Mouse (Mus musculus): ENCODE data around the gene Cacnb4.

The Cacnb4 gene

GRCm38 (mm10) chr2:52567421-52567820 lies 109.2 kb downstream of the Cacnb4 start:
- DNase-seq (ENCODE audit: low spot score): no peak

GRCm38 (mm10) chr2:52563277-52563676 lies 113.4 kb downstream of the Cacnb4 start:
- no peak for DNase-seq (ENCODE audit: low spot score)

- no peak for DNase-seq (ENCODE audit: low spot score)
Observed at GRCm38 (mm10) chr2:52562356-52562755, 114.3 kb downstream of the Cacnb4 start.

- DNase-seq (ENCODE audit: low spot score): no peak
Observed at GRCm38 (mm10) chr2:52561137-52561536, 115.5 kb downstream of the Cacnb4 start.

GRCm38 (mm10) chr2:52560266-52560665 lies 116.4 kb downstream of the Cacnb4 start:
- no peak for DNase-seq (ENCODE audit: low spot score)

GRCm38 (mm10) chr2:52558411-52558810 lies 118.2 kb downstream of the Cacnb4 start:
- DNase-seq (ENCODE audit: low spot score): no peak

- no peak for DNase-seq (ENCODE audit: low spot score)
Observed at GRCm38 (mm10) chr2:52557503-52558275, 118.9 kb downstream of the Cacnb4 start.

GRCm38 (mm10) chr2:52556961-52557326 lies 119.7 kb downstream of the Cacnb4 start:
- DNase-seq (ENCODE audit: low spot score): no peak

- no peak for DNase-seq (ENCODE audit: low spot score)
Observed at GRCm38 (mm10) chr2:52556298-52556960, 120.2 kb downstream of the Cacnb4 start.

GRCm38 (mm10) chr2:52548401-52548800 lies 128.2 kb downstream of the Cacnb4 start:
- no peak for DNase-seq (ENCODE audit: low spot score)

- DNase-seq (ENCODE audit: low spot score): no peak
Observed at GRCm38 (mm10) chr2:52547331-52547730, 129.3 kb downstream of the Cacnb4 start.

GRCm38 (mm10) chr2:52544527-52544926 lies 132.1 kb downstream of the Cacnb4 start:
- no peak for DNase-seq (ENCODE audit: low spot score)

- no peak for DNase-seq (ENCODE audit: low spot score)
Observed at GRCm38 (mm10) chr2:52541068-52541467, 135.6 kb downstream of the Cacnb4 start.

- DNase-seq (ENCODE audit: low spot score): no peak
Observed at GRCm38 (mm10) chr2:52539318-52539717, 137.3 kb downstream of the Cacnb4 start.

GRCm38 (mm10) chr2:52537645-52538044 lies 139.0 kb downstream of the Cacnb4 start:
- no peak for DNase-seq (ENCODE audit: low spot score)

GRCm38 (mm10) chr2:52537155-52537554 lies 139.5 kb downstream of the Cacnb4 start:
- DNase-seq (ENCODE audit: low spot score): no peak

GRCm38 (mm10) chr2:52536511-52536910 lies 140.1 kb downstream of the Cacnb4 start:
- DNase-seq (ENCODE audit: low spot score): no peak

- no peak for DNase-seq (ENCODE audit: low spot score)
Observed at GRCm38 (mm10) chr2:52533696-52534095, 142.9 kb downstream of the Cacnb4 start.

GRCm38 (mm10) chr2:52530521-52530920 lies 146.1 kb downstream of the Cacnb4 start:
- DNase-seq (ENCODE audit: low spot score): no peak

- no peak for DNase-seq (ENCODE audit: low spot score)
Observed at GRCm38 (mm10) chr2:52529245-52529644, 147.4 kb downstream of the Cacnb4 start.

GRCm38 (mm10) chr2:52525876-52526592 lies 150.6 kb downstream of the Cacnb4 start:
- DNase-seq (ENCODE audit: low spot score): no peak

GRCm38 (mm10) chr2:52523056-52523715 lies 153.4 kb downstream of the Cacnb4 start:
- DNase-seq (ENCODE audit: low spot score): no peak

All from testis, postnatal 14 days (tissue).